Mouse (Mus musculus) frontal cortex, postnatal 36 days (tissue): ENCODE measurements around the gene Ndufc2.

Source experiments
- DNase-seq, 2 experiments: peaks; one replicate each; pipeline ENCODE4 v3.0.0; 2022; ENCODE audit warnings: low spot score in 2 of 2

Ndufc2 gene

DNA sequence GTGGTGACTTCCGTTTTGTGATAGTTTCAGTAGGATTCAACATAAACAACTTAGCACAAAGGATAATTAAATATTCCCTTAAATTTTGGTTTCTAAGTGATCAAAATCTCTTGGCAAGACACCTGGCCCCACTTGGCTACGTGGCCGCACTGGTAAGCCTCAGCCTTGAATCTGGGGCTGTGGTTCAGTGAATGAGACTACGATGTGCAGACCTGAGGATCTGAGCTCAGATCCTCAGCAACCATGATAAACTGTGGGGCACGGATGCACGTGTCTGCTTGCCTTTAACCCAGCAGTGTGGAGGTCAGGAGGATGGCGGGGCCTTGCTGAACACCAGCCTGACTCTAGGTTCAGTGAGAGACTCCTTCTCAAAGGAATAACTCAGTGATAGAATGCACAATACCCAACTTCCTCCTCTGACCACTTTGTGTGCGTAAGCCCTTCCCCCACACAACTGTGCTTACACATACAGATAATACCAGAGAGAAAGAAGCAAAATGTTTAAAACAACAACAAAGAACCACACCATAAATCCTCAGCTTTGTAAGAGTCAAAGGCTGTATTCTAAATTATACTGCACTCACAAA lies 12.1 kb upstream of the Ndufc2 start:
- DNase-seq = no peak

DNA sequence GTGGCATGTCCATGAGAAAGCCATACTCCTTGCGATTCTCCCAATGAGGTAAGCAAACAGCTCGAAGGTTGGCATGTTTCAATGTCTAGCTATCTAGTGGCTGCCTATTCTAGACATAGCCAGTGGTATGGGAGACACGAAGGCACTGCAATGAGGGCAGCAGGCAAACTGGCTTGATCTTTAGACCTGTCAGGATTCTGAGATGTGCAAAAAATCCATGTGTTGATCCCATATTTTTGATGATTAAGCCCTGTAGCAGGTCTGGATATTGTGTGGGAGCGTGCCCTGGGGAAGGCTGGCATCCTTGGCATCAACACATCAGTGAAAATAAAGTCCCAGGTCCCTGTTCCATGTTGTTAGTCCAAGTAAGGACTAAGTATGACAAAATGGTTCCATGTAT lies 11.3 kb upstream of the Ndufc2 start:
- no peak for DNase-seq

DNA sequence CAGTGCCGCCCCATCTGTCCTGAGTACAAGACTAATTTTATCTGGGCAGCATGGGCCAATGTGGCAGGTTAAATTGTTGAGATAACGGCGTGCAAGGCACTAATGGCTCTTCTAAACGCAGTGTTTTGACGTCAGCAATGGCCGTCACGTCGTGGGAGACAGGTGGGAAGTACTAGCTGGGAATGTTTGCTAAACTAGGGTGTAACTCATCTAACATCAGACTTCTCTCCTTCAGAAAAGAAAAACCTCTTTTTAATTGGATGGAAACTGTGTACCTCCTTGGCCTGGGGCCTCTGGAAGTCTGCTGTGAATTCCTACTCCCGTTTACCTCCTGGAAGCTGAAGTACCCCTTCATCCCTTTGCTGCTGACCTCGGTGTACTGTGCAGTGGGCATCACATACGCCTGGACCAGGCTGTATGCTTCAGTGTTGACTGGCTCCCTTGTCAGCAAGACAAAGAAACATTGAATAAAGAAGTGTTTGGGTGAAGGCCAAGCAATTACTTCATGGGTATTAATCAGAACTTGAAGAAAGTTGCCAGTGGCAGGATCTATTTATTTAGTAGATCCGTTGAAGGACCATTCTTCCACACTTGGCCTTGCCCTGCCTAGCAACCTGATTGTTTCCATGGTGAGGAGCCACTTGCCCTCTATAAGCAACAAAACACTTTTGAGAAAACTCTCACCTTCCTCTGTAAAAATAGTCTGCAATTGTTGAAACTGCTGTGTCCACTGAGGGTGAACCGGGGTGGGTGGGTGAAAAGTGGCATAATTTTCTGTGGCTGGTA lies 8.3 kb upstream of the Ndufc2 start:
- DNase-seq = no peak

DNA sequence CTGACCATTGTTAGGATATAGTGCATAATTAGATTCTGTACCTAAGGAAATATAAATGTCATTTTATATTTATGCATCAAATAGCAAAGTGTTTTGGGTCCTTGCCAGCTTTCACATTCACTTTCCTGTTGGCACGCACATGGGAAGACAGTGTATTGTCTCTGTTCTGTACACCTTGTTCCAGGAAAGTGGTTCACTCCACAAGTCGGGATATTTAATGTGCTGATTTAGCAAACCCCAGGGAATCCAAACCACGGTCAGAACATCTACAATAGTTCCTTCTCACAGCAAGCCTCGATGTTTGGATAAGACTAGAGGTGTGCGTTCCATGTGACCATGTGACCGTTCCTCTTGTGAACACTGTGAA lies 7.7 kb upstream of the Ndufc2 start:
- no peak for DNase-seq

DNA sequence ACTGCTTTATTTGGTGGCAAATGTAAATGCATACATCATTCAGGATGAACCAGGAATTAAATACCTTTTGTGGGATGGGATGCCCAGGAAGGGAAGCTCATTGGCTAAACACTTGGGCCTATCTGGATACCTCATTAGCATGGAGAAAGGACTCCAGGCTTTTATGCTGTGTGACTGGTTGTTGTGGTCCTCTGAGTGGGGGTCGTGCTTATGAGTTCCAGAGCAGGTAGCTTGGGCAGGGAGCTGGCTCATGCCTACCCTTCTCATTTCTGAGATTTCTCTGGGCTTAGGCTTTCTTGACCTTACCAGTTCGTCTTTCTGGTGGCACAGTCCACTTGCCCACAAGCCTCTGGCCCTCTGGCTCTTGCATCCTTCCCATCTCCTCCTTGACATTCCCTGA lies 5.4 kb upstream of the Ndufc2 start:
- no peak for DNase-seq

DNA sequence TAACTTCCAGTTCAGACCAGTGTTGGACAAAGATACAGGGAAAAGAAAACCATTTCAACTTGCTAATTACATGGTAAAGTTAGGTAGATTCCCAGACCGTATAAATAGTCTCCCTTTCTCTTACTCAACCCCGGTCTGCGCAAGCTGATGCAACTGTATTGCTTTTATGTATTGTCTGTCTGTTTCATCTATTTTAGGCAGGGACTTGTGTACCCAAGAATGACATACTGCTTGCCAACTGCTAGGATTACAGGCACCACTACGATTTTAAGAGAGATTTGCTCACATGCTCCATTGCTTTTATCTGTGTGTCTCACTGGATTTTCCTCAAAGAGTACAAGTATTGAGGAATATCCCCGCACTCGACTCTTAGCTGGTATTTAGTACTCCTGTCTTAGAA lies 860 bp upstream of the Ndufc2 start:
- no peak for DNase-seq

DNA sequence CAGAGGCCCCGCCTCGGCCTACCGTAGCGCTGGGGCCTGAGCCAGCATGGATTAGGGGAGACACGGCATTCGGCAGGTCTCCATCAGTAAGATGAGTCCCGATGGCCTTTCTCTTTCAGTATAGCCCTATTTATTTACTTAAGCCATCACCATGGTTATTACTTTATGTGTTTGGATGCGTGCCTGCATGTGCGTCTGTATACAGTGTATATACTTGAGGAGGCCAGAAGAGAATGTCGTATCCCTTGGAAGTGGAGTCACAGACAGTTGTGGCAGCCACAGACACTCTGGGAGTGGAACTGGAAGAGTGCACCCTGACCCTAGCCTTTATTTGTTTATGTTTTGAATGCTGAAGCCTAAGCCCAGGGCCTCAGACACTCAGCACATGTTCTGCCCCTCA lies 7.3 kb downstream of the Ndufc2 start:
- no peak for DNase-seq

DNA sequence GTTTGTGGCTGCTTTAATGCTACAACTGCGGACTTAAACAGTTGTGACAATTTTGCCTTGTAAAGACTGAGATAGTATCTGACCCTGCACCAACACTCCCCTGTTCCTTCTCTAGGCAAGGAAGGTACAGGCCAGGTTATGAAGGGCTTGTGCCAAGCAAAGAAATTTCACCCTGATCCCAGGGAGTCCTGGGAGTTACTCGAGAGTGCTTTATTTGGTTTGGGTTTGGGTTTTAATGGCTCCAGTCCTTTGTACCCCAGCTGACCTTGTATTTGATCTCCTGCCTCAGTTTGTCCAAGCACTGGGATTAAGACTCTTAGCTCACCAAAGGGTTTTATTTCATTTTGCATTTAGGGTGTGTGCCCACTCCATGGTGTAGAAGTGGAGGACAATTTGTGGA lies 11.3 kb downstream of the Ndufc2 start:
- DNase-seq = no peak

DNA sequence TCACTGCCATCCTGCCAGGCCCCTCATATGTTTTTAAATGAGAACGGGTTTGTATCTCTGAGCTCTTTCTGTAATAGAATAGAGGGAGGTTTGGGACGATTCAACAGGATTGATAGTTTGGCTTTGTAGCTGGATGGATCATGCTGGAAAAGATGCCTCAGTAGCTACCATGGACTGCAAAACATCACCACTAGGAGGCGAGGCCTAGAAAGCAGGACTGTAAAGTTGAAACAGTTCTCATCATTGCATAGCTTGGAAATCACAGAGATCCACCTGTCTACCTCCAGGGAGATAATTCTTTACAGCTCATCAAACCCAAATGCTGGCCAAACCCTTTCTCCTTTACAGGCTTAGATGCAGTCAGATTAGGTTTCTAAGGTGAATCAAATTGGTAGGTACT lies 11.8 kb downstream of the Ndufc2 start:
- no peak for DNase-seq

DNA sequence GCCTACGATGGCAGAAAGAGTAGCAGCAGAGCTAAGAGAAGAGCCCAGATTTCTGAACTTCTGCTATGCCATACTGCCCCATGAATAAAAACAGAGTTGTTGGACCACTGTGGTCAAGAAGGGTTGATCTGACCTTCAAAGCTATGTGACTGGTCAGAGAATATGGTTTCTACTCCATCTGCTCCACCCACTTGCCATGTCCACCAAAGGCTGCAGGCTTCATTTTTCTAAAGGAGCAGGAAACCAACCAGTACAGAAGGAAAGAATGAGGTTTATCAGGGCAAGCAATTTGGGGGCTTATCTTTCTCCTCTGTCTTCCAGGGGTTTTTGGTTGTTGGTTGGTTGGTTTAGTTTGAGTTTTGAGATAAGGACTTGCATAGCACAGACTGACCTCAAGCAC lies 14.2 kb downstream of the Ndufc2 start:
- DNase-seq = no peak

DNA sequence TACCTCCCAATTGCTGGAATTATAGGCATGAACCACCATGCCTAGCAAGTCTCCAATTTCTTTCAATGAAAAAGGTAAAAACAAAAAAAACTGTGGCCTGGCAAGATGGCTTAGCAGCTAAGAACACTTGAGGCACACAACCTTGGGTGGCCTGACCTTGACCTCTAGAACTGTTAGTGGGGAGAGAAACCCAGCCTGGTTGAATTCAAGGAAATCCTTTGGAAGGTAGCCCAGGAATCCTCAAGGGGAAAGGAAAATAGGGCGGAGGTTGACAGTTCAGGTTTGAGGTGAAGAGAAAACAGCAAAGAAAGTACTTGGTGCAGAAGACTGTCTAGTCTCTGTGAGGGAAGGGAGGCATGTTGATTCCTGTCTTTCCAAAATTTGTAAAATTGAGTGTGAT lies 14.6 kb downstream of the Ndufc2 start:
- DNase-seq = no peak

DNA sequence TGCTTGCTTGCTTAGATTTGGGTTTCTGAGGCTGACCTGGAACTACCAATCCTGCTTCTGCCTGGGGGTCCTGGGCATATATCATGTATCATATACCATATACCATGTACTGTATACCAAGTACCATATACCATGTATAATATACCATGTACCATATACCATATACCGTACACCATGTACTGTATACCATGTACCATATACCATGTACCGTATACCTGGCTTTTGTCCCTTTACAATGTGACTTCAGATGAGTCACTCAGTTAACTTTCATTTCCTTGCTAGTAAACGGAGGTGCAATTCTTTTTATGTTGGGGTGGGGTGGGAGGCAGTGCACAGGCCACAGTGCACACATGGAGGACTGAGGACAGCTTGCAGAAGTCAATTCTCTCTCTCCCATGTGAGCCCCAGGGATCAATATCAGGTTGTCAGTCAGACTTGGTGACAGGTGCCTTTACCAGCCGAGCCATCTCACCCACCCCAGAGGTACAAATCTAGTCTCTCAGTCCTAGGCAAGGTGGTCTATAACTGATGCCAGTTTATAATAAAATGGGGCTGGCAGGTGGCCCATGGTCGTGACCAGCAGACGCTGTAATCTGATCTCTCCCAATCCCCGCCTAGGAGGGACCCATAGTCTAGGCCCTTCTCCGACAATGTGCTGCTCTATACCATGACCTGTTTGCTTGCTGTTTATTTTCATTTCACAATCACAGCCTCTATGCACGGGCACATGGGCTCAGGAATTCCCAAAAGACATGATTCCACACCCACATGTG lies 15.3 kb downstream of the Ndufc2 start:
- DNase-seq = no peak

DNA sequence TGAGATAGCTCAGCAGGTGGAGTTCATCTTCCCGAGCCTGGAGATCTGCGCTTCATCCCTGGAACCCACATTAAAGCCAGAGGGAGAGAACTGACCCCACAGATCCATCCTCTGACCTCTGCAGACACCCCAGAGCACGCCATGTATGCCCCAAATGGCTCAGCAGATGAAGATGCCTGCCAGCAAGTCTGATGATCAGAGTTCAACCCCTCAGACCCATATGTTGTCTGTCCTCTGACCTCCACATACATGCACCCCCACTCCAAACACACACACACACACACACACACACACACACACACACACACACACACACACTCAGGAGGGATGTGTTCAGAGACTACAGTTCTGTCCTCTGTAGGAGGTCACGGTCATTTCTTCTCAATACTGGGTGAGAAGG lies 16.7 kb downstream of the Ndufc2 start:
- DNase-seq = no peak

DNA sequence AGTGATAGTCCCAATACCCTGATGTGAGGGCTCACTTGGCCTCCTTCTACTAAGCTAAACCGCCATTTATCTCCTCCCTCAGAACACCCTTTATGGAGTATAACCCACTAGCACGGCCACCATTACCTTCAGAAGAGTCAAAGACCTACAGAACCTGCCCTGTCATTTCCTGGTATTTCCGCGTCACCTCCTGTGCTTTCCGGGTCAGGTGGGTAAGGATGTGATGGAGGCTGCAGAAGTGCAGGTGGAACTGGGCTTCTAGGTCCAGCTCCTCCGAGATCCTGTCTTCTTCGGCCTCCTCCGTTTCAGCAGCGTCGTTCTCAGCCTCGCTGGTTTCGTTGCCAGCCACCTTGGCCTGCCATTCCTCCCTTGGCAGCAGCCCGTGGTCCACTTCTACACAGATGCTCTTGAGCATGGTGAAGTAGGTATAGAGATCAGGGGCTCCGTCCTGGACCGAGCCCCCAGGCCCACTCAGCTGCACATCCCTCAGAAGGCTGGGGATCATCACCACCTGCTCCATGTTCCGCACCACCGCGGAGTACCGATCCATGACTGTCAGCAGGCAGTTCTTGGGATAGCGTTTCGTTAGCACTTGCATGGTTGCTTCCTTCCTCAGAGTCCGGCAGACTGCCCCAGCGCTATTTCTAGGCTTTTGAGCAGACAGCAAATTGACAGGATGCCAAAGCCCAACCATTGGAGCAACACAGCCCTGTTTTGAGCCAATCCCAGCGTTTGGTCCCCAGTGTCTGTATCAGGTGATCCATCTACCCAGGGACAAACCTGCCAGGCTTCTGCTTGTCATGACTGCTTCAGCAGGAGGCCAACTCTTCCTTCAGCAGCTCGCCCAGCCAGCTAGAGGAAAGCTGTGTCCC lies 17.3 kb downstream of the Ndufc2 start, which contains the start of gene Thrsp:
TSS of gene Thrsp (minus strand) at position 825 of the 872 bp plus-strand sequence.
- DNase-seq = peak; percentile 63 to 83

DNA sequence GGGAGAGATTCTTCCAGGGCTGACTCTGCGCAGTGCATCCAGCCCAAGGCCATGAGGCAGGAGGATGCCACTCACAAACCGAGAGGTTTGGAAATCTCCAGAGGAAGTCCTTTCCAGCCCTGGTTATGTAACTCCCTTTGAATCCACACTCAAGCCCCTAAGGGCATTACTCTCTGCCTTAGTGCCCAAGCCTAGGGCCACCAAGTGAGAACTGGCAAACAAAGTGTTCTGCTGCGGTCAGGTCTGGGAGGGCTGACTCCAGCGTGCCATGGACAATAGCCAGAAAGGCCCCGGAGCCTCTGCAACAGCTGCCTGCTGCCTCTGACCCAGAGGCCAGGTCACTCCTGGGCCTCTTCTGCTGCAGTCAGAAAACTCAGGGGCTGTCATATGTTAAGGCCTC lies 18.9 kb downstream of the Ndufc2 start:
- DNase-seq = no peak

DNA sequence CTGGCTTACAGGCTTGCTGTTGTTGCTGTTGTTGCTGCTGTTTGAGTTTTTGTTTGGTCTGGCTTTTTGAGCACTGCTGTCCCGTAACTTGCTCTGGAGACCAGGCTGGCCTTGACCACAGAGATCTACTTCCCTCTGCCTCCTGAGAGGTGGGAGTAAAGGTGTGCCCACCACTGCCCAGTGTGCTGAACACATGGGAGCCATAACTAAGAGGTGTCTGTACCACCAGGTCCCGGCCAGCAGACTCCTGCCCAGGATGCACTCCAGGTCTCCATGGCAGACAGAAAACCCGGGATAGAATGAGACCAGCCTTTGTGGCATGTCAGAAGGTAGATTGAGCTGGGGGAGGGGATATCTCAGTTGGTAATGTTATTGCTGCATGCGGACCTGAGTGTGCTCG lies 19.4 kb downstream of the Ndufc2 start:
- no peak for DNase-seq

DNA sequence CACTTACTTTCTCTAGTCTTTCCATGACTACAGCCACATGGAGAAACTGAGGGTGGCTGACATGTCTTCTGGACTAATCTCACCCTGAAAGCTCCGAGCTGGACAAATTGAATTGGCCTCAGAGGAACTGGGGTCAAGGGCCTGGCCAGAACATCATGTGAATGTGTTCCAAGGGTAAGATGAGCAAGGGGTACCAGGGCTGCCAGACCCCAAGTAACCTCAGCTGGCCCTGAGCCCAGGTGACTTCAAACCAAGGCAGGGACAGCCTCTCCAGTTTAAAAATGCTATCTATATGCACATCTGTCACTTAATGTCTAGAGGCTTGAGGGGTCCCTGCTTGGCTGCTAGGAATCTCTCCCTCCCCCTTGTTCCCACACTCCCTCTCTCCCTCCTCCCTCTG lies 20.6 kb downstream of the Ndufc2 start:
- DNase-seq = no peak

DNA sequence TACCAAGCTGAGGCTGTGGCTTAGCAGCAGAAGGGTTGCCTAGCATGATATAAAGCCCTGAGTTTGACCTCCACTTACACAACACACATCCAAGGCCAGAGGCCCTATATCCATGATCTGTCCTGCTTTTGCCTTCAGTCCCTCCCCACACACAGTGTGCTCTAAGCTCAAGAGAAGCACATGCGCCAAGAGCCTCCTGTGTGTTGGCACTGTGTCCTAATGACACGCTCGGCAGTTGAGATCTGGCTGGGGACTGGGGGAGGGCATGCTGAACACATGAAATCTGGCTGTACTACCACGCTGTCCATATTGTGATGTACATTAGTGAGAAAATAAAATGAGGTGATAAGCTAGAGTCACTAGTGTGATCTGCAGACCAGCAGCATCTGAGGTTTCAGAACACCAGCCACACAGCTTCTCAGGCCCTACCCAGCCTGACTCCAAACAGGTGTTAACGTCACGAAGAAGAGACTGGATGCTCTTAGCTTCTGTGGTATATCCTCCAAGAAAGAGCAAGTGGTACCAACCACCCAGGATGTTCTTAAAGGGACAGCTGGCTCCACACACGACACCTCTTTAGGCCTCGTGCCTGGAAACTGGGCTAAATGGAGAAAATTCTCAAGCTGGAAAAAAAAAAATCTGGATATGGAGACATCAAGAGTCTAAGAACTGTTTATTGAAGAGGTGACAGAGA lies 21.3 kb downstream of the Ndufc2 start:
- peak in 1 of 2 experiments; percentile 32 for DNase-seq

DNA sequence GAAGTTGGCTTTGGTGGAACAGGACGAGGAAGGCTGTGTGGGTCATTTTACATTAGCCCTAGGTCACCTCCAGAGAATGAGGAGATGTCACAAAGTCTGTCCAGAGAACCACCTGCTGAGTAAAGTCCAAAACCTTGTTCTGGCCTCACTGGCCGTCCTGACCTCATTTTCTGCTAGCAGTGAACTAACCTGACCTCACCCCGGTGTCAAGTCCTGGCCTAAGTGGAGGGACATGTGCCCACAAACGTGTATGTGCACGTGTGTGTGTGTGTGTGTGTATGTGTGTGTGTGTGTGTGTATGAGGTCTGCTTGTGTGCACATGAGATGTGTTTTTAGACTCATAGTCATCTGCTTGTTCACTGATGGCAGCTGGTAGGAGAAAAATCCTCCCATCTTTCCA lies 24.0 kb downstream of the Ndufc2 start:
- no peak for DNase-seq

DNA sequence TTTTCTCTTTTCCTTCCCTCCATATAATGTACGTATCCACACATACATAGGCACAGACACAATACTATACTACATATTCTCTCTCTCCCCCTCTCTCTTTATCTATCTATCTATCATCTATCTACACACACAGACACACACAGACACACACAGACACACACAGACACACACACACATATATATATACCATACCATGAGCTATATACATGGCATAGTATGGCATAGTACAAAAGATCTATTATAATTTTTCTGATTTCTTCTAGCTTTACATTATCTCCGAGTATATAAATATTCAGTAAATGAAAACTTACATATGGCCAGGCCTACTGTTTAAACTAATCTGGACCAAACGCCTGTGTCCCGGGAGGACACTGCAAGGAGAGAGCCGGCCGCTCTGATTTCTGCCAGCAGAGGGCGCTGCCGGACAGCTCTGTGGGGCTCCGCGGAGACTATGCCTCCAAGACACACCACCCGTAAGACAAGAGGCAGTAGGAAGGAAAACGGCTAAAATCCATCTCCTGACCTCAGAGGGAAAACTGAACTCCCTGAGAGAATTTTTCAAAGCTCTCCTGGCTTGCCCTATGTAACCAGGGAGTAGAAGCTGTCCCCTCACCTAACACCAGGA lies 24.9 kb downstream of the Ndufc2 start:
- DNase-seq = peak; percentile 77 to 91

DNA sequence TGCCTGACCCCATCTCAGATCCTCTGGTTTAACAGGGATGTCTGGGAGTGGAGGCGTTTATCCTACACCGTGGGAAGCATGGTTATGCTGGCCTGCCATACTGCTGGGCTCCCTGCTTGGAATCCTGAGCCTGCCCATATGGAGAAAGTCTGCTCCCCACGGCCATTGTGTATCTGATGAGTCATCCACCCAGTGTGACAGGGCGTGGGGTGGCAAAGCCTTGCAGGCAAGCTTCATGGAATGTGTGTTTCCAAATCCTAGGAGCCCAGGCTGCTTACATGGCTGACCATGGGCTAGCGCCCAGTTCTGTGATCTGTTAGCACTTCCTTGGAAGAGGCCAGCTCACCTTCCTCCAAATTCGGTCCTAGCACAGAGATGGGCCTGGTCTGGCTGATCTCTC lies 26.8 kb downstream of the Ndufc2 start:
- DNase-seq = no peak
